Mouse (Mus musculus) forebrain, embryonic 10.5 days (tissue): ENCODE measurements around the gene Cpvl. TPM values are rescaled to one million over a fixed set of nuclear protein-coding genes. Genes with fewer than 3 reads are reported as not detected.

Experiments used
- DNase-seq: peaks from one replicate; pipeline ENCODE4 v3.0.0-alpha.2; 2017; ENCODE audit warnings: low spot score; ENCODE audit errors: extremely low spot score
- H3K27ac ChIP-seq: fragments of 300-500 bp; sonication (generic); 2 replicates; pipeline ENCODE4 v1.5.1; 2016; ENCODE audit warnings: mild to moderate bottlenecking
- H3K27me3 ChIP-seq: fragments of 300-500 bp; sonication (generic); 2 replicates; pipeline ENCODE4 v1.6.1; 2016; ENCODE audit warnings: mild to moderate bottlenecking; ENCODE audit not compliant: poor library complexity, severe bottlenecking
- H3K36me3 ChIP-seq: fragments of 300-500 bp; sonication (generic); replicated peaks from 2 replicates; pipeline ENCODE4 v1.6.1; 2016; ENCODE audit warnings: mild to moderate bottlenecking, moderate library complexity
- H3K4me1 ChIP-seq: fragments of 300-500 bp; sonication (generic); 2 replicates; pipeline ENCODE4 v1.6.1; 2016
- H3K4me3 ChIP-seq: fragments of 300-500 bp; sonication (generic); 2 replicates; pipeline ENCODE4 v1.5.1; 2016; ENCODE audit warnings: mild to moderate bottlenecking, moderate library complexity
- H3K9me3 ChIP-seq: fragments of 300-500 bp; sonication (generic); 2 replicates; pipeline ENCODE4 v1.6.1; 2016; ENCODE audit warnings: mild to moderate bottlenecking, moderate library complexity
- WGBS: fragments of 180-500 bp; shearing (Covaris S2); methylation state at CpG from one replicate; pipeline ENCODE4 v1.1.7; 2016; 5-methylcytosine and 5-hydroxymethylcytosine counted together
- polyA plus RNA-seq: library from polyadenylated mRNA; unstranded; fragments of >200 nt; fragmentation: Nextera tagmentation; extraction: Ambion mirVana; gene quantifications from 2 replicates; pipeline ENCODE4 v1.2.1, GENCODE M21; 2016

The Cpvl gene
- polyA plus RNA-seq, 1 experiment from 2014 or later, result not detected

DNA sequence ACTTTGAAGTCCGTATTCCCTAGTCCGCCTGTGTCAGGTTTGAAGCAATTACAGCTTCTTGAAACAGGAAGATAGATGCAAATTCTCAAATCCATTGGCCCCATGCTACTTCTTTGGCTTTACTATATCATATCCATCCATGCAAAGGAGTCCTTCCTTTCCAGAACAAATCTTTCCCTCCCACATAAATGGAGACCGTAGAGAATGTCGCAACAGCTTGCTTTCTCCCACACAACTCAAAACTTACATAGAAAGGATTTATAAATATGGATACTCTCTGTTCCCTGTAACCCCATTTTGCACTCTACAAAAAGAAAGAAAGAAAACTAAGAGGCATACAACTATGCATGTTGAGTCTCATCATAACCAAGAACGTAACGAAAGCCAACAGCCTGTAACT lies 81.3 kb downstream of the Cpvl start:
- no peaks in the 10 kb centered on the region for H3K9me3 ChIP-seq
- H3K27me3 ChIP-seq, result peaks cover 21% of the 10 kb centered on the region
- no peak overlapping the region for H3K27ac ChIP-seq
- no peaks in the 10 kb centered on the region for H3K36me3 ChIP-seq
- WGBS, result 95% methylated on average over 6 of the region's 6 CpGs
- peaks cover 16% of the 10 kb centered on the region for H3K4me1 ChIP-seq
- DNase-seq, result no peak
- no peak overlapping the region for H3K4me3 ChIP-seq

DNA sequence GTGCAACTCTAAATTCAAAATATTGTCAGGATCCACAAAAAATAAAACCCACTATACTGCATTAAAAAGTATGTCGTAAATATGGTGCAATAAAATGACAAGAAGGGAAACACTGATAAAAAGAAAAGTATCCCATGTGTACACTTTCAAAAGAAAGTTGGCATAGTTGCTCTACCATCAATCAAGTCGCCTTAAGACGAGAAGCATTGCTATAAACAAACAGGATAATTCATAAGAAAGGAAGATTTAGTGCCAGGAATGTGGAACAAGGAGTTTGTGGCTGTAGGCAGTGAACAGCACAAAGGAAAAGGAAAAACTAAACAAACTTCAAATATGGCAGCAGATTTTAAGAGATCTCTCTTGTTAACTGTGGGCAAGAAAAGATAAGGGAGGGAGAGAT lies 84.7 kb downstream of the Cpvl start:
- H3K4me3 ChIP-seq, result no peak overlapping the region
- H3K27ac ChIP-seq, result no peak overlapping the region
- peaks cover 11% of the 10 kb centered on the region; the same call in 1 of the 2 replicates for H3K27me3 ChIP-seq
- 92% methylated on average over 3 of the region's 3 CpGs for WGBS
- no peak for DNase-seq
- no peaks in the 10 kb centered on the region for H3K36me3 ChIP-seq
- peaks cover 16% of the 10 kb centered on the region for H3K4me1 ChIP-seq
- H3K9me3 ChIP-seq, result no peaks in the 10 kb centered on the region

DNA sequence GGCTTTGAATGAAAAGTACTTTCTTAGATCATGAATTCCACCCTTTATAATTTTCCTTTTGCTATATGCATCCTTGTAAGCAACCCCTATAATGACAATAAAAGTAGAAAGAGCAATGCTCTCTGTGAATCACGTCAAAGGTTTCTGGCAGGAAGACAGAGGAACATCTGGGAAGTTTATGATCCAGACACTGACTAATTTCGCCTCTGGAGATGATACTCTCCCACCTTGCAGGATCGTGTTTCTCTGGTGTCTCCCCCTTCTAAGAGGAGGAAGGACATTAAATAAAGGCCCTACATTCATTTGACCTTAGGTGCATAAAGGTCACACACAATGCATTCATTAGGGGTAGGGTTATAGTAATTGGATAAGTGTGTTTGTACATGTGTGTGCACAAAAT lies 87.4 kb downstream of the Cpvl start:
- no peak for DNase-seq
- Histone ChIP-seq H3K9me3 (no peaks in the 10 kb centered on the region), H3K4me1 (no peaks in the 10 kb centered on the region), H3K4me3 (no peak overlapping the region), H3K36me3 (no peaks in the 10 kb centered on the region), H3K27me3 (peaks cover 11% of the 10 kb centered on the region; the same call in 1 of the 2 replicates), H3K27ac (no peak overlapping the region)
- WGBS, result 66% methylated on average over 3 of the region's 3 CpGs

DNA sequence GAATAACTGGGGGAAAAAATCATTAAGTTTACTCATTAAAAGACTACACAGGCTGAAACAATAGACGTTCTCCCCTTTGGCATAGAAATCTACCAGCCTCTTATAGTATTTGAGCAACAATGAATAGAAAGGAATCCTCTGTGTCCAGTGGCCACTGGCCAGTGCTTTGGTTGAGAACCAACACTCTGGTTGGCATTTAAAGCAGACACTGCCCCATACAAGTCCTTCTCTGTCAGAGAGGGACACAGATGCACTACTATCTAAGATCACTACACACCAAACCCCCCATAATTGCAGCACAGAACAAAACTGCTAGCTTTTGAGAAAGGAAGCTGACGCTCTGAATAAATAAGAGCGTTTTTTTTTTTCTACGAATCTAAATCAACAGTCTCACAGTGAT lies 93.5 kb downstream of the Cpvl start:
- 85% methylated on average over 4 of the region's 4 CpGs for WGBS
- H3K9me3 ChIP-seq, result no peaks in the 10 kb centered on the region
- peaks cover 51% of the 10 kb centered on the region for H3K4me1 ChIP-seq
- H3K36me3 ChIP-seq, result no peaks in the 10 kb centered on the region
- peaks cover 6% of the 10 kb centered on the region; the same call in 1 of the 2 replicates for H3K27me3 ChIP-seq
- H3K27ac ChIP-seq, result no peak overlapping the region
- DNase-seq, result no peak
- no peak overlapping the region for H3K4me3 ChIP-seq

DNA sequence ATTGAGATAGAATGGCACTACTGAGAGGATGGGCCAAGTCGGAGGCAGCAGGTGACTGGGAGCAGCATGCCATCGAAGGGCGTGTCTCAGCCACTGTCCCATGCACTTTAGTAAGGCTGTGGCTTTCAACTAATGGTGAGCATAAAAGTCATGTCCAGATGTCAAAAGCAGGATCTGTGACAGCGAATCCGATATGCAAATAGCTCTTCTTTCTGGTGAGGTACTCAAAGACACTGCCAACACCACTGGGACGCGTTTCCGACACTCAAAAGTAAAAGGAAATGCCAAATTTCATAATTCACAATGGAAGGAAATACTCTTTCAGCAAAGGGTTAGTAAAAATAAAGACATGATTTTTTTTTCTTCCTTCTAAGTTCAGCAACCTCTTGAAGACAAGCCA lies 94.0 kb downstream of the Cpvl start:
- no peak overlapping the region for H3K4me3 ChIP-seq
- peaks cover 9% of the 10 kb centered on the region for H3K27me3 ChIP-seq
- no peaks in the 10 kb centered on the region for H3K36me3 ChIP-seq
- peaks cover 51% of the 10 kb centered on the region for H3K4me1 ChIP-seq
- no peak for DNase-seq
- 94% methylated on average over 8 of the region's 8 CpGs for WGBS
- H3K27ac ChIP-seq, result no peak overlapping the region
- no peaks in the 10 kb centered on the region for H3K9me3 ChIP-seq

DNA sequence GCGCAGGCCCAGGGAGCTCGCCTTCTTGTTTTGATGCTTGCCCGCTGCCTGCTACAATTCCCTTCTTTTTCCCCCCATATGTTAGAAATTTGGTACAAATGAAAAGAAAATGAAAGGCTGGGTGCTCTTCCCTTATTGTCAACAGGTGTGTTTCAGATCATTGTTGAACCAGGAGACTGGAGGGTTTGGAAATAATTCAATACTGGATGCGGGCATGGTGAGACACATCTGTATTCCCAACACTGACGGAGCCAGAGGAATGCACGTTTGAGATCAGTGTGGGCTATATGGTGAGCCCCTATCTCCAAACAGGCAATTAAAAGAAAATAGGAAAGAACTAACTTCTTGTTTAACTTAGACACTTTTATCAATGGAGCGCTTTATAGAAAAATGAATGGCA lies 95.1 kb downstream of the Cpvl start:
- no peak for DNase-seq
- WGBS, result 66% methylated on average over 7 of the region's 7 CpGs
- Histone ChIP-seq H3K4me3 (no peak overlapping the region), H3K4me1 (peaks cover 54% of the 10 kb centered on the region), H3K27me3 (peaks cover 8% of the 10 kb centered on the region), H3K9me3 (no peaks in the 10 kb centered on the region), H3K27ac (peak overlapping the region; percentile 27; the same call in 1 of the 2 replicates), H3K36me3 (no peaks in the 10 kb centered on the region)

DNA sequence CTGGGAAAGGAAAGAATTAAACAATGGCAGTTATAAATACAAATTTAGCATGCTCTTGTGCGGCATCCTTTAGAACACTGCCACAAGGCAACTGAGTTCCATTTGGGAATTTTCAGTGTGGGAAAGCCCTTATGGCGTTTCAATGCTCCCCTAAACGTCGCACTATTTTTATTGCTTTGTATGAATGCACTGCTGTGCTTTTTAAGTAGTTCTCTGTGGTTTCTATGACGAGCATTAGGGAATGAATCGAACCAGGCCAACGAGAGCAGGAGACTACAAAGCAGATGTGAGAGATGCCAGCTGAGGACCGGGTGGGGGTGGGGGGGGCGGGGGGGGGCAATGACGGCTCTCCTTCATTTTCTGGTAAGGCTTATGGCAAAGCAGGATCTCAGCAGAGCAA lies 96.8 kb downstream of the Cpvl start:
- 35% methylated on average over 10 of the region's 10 CpGs for WGBS
- Histone ChIP-seq H3K4me1 (peaks cover 54% of the 10 kb centered on the region), H3K27ac (peak overlapping the region; percentile 79), H3K9me3 (no peaks in the 10 kb centered on the region), H3K4me3 (peak overlapping the region; percentile 46; the same call in 1 of the 2 replicates), H3K36me3 (no peaks in the 10 kb centered on the region), H3K27me3 (peaks cover 8% of the 10 kb centered on the region)
- no peak for DNase-seq

DNA sequence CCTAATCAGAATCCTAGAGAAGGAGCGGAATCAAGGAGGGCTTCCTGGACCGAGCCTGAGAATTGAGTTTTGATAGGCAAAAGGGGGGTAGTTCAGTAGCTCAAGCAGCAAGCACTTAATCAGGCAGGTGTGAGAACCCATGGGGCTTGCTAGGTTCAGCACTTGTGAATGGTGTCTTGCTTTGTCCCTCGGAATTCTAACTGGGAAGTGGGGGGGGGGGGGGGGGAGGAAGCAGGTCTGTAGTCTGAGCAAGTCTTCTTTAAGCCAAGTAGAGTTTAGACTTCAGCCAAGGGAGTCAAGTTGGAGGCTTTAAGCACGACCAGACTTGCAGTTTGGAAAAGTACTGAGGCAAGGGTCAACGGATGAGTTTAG lies 97.2 kb downstream of the Cpvl start:
- Histone ChIP-seq H3K27me3 (peaks cover 8% of the 10 kb centered on the region), H3K4me1 (peaks cover 54% of the 10 kb centered on the region), H3K27ac (peak overlapping the region; percentile 79), H3K4me3 (peak overlapping the region; percentile 46), H3K36me3 (no peaks in the 10 kb centered on the region), H3K9me3 (no peaks in the 10 kb centered on the region)
- WGBS, result 20% methylated on average over 5 of the region's 5 CpGs
- no peak for DNase-seq

DNA sequence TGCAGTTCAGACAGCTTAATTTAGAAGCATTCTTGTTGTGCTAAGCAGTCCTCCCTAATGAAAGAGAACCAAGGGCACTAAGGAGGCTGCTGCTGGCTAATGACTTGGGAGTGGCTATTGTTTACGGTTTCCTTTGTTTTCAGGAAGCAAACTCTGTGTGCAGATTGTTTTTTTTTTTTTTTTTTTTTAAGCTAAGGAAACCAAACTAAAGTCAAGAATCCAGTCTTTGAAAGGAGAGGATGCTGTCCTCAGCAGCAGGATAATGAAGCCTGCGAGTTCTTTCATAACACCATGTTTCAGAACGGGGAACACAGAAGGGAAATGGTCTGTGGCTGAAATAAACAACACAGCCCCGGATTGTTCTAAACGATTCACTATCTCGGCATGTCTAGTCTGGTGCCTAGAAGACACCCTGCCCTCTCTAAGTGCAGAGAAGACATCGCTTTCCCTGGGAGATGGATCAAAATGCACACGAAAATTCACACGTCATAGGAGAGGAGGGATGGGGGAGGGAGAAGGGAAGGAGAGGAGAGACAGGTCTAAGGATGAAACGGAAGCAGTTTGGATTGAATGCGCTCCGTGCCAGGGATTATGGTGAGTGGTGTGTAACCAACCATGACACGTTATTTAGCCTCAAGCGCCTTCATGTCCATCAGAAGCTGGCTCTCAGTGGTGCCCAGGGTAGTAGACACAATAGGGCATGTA lies 97.8 kb downstream of the Cpvl start:
- Histone ChIP-seq H3K27ac (peak overlapping the region; percentile 79), H3K27me3 (peaks cover 8% of the 10 kb centered on the region), H3K36me3 (no peaks in the 10 kb centered on the region), H3K4me1 (peaks cover 54% of the 10 kb centered on the region), H3K9me3 (no peaks in the 10 kb centered on the region), H3K4me3 (peak overlapping the region; percentile 46)
- DNase-seq, result peak; percentile 43
- WGBS, result 7% methylated on average over 14 of the region's 14 CpGs

DNA sequence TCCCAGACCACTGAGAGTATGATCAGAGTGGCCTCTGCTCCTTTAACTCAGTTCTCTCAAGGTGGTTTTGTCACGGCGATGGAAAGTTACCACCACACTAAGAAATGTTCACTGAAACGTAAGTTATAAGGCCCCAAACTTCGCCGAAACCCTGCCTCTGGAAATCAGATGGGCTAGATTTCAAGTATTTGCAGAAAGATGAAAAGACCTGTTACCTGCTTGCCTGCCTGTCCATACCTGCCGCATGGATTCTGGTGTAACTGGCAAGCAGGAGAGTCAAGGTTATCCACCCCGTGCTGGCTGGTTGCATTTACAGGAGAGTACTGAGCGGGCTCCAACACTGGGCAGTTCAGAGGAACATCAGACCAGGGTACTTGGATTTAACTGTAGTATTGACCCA lies 98.9 kb downstream of the Cpvl start:
- Histone ChIP-seq H3K9me3 (no peaks in the 10 kb centered on the region), H3K36me3 (no peaks in the 10 kb centered on the region), H3K4me1 (peaks cover 49% of the 10 kb centered on the region), H3K27ac (no peak overlapping the region), H3K4me3 (no peak overlapping the region), H3K27me3 (peaks cover 14% of the 10 kb centered on the region)
- no peak for DNase-seq
- 91% methylated on average over 8 of the region's 8 CpGs for WGBS

DNA sequence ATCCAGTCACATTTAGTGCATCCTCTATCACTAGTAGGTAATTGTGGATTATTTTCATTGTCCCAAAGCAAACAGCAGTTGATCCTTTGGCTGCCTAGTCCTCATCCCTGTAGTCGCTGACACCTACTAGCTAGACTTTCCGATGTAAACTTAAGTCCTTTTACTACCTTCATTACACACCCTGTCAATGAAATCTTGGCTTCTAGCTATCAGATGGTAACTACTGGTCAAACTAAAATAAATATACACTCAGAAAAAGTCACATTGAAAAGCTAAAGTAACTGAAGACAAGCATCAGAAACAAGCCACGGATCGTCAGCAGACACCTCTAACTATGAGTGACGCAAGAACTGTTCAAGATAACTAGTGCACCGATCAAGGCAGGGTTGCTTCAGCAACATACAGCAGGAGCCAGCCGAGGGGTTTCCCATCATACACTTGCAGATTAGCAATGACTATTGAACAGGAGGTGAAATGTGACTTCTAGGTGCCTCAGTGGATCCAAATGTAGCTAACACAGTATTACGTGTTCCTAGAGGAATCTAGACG lies 103.5 kb downstream of the Cpvl start:
- Histone ChIP-seq H3K27ac (no peak overlapping the region), H3K4me1 (peaks cover 20% of the 10 kb centered on the region), H3K4me3 (no peak overlapping the region), H3K9me3 (no peaks in the 10 kb centered on the region), H3K36me3 (no peaks in the 10 kb centered on the region), H3K27me3 (peaks cover 19% of the 10 kb centered on the region)
- 94% methylated on average over 9 of the region's 9 CpGs for WGBS
- no peak for DNase-seq

DNA sequence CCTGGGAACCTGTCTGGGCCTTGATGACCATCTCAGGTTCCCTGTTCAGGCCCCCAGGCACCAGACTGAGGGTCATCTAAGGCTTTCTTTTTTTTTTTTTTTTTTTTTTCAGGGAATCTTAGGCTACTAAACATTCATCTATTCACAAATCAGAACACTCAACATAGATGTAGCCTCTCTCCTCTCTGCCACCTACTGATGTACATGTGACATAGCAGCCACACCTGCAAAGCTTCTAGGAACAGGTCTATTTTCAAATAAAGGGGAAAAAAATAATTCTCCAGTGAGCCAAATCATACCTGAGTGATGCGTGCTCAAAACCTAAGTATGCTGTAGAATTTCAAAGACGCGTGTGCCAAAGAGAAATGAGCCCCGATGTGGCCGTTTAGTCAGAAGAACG lies 106.6 kb downstream of the Cpvl start:
- no peak overlapping the region for H3K27ac ChIP-seq
- 96% methylated on average over 6 of the region's 6 CpGs for WGBS
- no peak for DNase-seq

DNA sequence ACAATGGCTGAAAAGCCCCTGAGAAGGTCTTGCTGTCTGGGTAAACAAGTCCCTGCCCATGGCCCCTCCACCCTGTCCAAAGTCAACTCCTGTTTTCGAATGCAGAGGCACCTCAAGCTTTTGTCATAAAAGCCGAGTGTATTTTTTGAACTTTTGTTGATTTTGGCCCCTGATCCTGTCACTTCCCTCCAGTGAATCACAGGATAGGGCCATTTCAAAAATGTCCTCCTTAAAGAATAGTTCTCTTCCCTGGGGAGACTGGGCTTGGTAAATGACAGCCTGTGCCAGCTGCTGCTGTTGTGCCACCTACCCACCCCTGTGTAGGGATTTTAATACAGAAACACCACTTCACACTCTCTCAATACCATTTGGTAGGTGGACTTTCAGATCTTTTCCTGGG lies 115.5 kb downstream of the Cpvl start:
- H3K9me3 ChIP-seq, result no peaks in the 10 kb centered on the region
- H3K36me3 ChIP-seq, result no peaks in the 10 kb centered on the region
- H3K4me1 ChIP-seq, result peaks cover 4% of the 10 kb centered on the region; the same call in 1 of the 2 replicates
- H3K4me3 ChIP-seq, result no peak overlapping the region
- no peaks in the 10 kb centered on the region; the same call in 1 of the 2 replicates for H3K27me3 ChIP-seq
- no peak for DNase-seq
- H3K27ac ChIP-seq, result no peak overlapping the region
- 78% methylated on average over 2 of the region's 2 CpGs for WGBS

More for the DNA sequence above, 106.6 kb downstream of the Cpvl start:
- Histone ChIP-seq H3K4me3 (no peak overlapping the region), H3K36me3 (no peaks in the 10 kb centered on the region), H3K9me3 (peaks cover 6% of the 10 kb centered on the region; the same call in 1 of the 2 replicates), H3K4me1 (peaks cover 18% of the 10 kb centered on the region), H3K27me3 (0 out of 2 replicates have a peak, but pooled peaks cover 11% of the 10 kb centered on the region)
